Mouse (Mus musculus) layer of hippocampus, postnatal 36 days (tissue): ENCODE data around the gene Arid3c. TPM values are rescaled to one million over a fixed set of nuclear protein-coding genes. Genes with fewer than 3 reads are reported as not detected.
A peak's percentile ranks its signal among the peaks of the same experiment; 100 is the strongest.

ENCODE experiments used
- DNase-seq, 2 experiments: peaks; one replicate each; pipeline ENCODE4 v3.0.0; 2022
- total RNA-seq, 2 experiments: library from RNA; stranded (reverse); gene quantifications; 2 replicates each; pipeline ENCODE4 v1.2.3; 2021

Arid3c gene
- total RNA-seq, 2 experiments from 2014 or later = not detected

DNA sequence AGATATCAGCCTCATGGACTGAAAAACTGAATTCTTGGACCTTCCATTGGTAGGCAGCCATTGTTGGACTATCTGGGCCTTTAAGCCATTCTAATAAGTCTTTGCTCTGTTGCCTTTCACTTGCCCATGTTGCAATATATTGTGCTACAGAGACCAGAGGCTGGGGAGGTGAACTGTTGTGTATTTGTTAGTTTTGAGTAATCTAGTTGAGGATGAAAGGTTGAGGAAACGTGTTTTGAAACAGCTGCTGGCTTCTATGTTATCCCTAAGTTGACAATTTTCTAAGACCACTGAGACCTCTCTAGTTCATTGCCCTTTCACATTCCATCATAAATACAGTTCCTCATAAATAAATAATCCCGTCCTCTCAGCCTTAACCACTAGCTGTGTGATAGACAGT lies 13.2 kb upstream of the Arid3c start:
- DNase-seq = no peak

DNA sequence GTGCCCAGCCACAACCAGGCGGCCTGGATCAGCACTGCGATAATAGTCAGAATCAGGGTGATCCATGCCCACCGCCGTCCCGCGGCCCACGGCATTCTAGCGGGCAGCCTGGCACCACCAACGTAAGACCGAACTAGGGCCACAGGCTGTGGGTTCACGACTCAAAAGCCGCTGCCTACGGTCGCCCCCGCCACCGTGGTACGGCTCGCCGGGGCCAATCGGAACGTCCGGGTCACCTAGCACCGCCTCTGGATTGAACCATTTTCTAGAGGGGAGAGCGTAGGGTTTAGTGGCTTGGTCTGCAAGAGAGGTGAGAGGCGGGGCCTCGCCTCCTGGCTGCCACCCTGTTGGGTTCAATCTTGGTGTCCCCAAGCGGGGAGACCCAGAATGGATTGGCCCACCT lies 10.2 kb upstream of the Arid3c start:
- peak; percentile 93 for DNase-seq

DNA sequence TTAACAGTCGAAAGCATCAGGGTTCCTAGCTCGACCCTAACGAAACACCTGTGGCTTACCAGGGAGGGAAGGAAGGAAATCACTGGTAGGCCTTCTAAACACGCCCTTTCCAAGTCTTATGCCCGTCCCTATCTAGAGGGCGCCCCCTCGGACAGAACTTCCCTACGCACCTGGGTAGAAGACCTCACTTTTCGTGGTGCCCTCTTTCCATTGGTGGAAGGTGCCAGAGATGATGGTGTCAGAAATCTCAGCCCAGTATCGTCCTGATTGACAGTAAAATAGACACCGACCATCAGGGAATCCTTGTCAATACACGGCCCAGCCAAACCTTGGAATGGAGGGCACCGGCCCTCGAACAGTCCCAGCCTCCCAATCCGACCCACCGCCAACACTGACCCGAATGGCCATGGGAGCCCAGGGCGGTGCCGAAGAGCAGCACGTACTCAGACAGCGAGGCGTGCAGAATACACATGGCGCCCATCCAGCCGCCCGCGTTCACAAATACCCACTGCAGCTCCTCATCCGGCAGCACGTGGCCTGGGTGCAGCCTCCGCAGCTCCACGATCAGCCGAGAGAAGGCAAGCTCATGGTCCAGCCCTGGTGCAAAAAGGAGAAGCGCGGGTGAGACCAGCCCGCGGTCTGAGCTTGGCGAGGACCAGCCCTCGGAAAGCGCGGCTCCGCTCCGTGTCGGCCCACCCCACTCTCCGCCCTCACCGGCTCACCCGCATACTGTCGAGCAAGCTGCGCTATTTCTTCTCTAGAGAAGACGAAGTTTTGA lies 9.6 kb upstream of the Arid3c start:
- DNase-seq = no peak

DNA sequence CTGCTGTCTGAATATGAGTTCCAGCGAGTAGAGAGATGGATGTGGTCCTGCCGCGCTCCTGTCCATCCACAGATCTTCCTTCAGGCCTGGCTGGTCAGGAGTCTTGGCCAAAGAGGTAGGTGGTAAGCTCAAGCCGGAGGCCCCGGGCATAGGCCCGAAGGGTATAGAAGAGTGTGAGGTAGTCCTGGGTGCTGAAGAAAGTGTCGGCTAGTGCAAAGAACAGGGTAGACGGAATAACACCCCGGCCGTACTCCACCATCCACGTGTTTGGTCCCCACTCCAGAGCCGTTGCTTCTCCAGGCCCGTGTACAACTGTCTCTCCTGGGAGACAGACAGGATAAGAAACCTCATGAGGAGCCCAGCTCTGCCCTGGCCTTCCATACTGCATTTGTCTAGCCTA lies 8.3 kb upstream of the Arid3c start:
- DNase-seq = no peak

DNA sequence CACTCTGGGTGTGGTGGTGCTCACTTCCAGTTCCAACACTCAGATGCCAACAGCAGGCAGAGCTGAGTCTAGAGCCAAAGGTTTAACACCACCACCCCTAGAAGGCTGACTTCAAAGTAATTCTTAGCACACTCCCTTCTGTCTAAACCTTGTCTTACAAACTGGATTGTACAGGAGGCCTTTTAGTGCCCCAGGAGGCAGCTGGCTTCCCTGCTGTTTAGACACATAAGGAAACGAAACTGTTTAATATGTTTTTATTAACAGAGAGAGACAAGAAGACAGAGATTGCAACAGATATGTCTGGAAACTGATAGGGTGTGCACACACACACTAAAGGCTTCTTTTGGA lies 7.3 kb upstream of the Arid3c start:
- no peak for DNase-seq

DNA sequence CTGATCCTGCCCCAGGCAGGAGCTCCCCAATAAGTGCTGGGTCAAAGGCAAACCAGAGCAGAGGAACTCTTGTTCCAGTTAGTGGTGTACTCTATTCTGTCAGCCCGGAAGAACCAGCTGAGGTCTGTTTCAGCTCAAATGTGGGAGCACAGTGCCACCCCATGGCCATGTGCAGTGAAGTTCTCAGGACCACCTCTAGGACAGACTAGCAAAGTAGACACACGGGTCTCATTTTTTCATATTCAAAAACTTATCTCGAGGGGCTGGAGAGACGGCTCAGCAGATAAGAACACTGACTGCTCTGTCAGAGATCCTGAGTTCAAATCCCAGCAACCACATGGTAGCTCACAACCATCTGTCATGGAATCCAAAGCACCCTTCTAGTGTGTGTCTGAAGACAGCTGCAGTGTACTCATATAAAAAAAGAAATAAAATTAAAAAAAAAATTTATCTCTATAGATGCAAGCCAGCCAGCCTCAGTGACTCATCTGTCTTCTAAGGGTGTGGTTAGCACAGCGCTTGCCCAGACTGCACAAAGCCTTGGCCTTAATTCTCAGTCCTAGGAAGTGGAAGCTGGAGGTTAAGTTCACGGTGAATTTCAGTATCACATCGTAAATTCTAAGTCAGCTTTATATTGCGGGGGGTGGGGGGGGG lies 6.8 kb upstream of the Arid3c start:
- peak; percentile 72 to 74 for DNase-seq

DNA sequence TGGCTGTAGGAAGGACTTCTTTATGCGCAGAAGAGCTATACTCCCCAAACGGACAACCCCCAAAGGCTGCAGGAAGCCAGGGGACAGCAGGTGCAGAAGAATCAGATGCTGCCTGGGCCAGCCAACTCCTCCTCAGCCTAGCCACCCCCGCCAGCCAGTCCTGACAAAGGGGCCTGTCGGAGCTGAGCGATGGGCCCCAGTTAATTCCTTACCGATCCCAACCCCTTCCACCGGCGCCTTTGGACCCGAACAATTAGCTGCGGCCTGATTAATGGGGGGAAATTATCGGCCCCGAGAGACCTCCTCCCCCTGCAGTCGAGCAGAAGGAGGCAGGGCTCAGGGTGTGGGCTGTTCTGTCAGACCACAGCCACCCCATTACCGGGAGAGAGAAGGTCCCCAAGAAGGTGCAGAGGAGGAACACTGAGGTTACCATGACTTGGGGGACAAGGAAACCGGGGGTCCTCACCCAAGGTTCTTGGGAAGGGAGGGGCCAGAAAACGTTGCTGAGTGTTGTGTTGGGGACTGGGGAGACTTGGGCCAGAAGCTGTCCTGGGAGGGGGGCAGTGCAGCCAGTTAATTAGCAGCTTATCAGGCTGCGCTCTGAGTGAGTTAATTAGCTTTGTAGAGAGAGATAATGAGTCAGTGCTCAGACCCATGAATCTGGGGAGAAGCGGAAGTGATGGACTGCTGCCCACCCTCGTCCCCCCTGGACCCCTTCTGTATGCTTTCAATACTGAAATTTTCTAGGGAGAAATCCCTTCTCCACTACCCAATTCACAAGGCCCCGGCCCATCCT lies 3.9 kb downstream of the Arid3c start:
- no peak for DNase-seq

DNA sequence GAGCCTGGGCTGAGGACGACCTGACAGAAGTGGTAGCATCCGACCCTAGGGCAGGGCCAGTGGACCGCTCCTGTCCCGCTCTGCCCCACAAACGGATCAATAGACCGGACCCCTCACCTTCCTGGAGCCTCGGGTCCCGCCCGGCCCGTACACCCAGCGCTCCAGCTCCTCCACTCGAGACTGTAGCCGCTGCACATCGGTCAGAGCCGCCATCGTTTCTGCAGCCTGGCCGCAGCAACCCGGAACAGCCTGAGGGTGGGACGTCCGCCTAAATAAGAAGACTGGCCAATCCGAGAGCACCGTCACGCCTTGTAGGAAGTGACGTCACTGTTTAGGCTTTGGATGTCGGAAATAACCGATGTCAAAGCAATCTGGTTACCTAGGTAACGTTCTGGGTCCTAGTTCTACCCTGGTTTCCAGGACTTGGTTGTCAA lies 8.0 kb downstream of the Arid3c start, which contains the start of gene Dctn3:
Gene Dctn3, minus strand, starts transcription at position 253 of the 434 bp plus-strand sequence.
- DNase-seq = peak; percentile 84 to 88

DNA sequence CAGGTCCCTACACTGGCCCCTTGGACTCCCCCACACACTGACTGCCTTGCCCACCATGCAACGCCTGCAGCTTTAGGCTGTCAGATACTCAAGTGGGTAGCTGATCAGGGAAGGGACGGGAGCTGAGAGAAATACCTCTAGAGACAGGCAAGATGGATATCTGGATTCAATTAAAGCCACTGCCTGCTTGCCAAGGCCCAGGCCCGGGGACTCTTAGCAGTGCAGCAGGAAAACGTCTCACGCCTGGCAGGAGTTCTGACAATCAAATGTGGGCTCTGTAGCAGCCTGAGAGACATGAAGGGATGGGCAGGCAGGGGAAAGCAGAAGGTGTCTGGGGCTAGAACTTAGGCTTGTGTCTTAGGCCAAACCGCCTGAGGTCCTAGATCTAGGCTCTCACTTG lies 14.1 kb downstream of the Arid3c start:
- DNase-seq = no peak

DNA sequence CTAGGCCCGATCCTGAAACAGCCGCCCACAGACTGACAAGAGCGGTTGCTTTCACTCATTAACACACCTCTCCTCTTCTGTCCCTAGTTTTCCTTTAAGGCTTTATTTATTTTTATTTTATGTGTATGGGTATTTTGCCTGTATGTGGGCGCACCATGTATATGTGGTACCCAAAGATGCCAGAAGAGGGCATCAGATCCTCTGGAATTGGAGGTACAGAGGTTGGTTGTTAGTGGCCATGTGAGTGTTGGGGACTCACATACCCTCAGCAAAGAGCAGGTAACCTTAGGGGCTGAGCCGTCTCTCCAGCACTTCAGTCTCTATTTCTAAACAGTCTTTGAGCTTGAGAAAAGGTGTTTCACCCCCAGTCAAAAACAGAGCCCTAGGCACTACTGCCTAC lies 15.3 kb downstream of the Arid3c start:
- no peak for DNase-seq

DNA sequence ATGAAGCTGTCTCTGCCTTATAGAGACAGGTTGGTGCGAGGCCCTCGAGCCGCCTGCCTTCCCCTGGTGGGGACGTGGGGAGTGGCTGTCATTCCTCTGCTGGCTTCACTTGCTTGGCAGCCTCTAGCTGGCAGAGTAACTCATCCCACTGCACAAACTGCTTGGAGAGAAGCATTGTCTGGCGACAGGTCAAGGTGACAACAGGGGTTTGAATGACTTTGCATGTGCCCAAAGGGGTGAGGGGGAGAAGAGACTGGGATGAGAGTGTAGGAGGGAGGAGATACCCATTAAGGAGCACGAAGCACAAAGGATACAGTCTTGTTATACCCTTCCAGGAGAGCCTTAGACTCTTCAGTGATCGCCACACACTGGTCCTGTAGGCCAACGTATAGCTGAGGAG lies 15.9 kb downstream of the Arid3c start:
- no peak for DNase-seq

DNA sequence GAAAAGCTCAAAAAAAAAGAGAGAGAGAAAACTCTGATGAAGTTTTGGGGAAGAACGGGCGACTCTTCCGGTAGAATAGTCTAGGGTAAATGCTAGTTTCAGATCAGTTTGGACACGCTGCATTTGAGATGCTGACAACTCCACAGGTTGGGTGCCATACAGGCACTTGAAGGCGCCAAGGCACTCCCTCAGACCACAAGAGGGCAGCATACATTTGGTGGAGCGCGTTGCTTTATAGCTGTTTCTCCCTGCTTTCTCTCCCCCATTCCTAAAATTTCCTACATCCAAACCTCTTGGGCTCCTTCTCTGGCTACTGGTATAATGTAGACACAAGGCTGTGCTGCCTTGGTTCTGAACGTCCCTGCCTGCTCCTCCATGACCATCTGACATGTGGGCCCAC lies 16.7 kb downstream of the Arid3c start:
- DNase-seq = peak in 1 of 2 experiments; percentile 67

DNA sequence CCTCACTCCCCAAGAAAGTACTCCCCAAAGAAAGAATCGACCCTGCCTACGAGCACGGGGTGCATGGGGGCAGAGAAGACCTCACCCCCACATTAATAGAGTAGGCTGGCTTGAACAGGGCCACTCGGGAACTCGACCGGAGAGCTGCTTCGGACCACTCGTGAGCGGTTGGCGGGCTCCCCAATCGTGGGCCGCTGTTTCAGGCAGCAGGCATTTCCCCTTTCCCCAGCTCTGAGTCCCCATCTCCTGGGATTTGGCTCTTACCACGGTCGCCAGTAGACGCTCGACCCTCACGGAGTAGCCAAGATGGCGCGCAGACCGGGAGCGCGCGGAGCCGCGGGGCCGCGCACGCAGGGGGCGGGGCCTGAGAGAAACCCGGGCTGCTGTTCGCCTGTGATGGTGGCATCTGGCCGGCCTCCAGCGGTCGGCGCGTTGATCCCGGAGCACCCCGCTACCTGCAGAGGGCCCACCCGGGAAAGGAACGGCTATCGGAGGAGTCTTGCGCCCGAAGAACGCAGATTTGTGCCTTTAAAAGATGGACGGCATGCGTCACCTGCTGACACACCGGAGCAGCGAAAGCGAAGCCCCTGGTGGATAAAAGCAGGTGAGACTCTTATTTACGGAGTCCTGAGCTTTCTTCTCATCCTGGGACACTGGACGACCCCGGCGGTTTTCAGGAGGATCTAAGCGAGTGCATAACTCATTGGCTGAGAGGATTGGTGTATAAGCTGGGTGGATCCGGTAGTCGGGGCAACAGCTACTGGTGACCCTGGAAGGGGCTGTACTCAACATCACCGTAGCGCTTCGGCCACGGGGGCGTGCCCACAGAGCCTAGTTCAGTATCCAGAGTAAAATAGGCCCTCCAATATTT lies 17.5 kb downstream of the Arid3c start, which contains the start of gene Rpp25l:
Gene Rpp25l, minus strand, starts transcription at position 338 of the 871 bp plus-strand sequence.
- DNase-seq = peak; percentile 84 to 85

DNA sequence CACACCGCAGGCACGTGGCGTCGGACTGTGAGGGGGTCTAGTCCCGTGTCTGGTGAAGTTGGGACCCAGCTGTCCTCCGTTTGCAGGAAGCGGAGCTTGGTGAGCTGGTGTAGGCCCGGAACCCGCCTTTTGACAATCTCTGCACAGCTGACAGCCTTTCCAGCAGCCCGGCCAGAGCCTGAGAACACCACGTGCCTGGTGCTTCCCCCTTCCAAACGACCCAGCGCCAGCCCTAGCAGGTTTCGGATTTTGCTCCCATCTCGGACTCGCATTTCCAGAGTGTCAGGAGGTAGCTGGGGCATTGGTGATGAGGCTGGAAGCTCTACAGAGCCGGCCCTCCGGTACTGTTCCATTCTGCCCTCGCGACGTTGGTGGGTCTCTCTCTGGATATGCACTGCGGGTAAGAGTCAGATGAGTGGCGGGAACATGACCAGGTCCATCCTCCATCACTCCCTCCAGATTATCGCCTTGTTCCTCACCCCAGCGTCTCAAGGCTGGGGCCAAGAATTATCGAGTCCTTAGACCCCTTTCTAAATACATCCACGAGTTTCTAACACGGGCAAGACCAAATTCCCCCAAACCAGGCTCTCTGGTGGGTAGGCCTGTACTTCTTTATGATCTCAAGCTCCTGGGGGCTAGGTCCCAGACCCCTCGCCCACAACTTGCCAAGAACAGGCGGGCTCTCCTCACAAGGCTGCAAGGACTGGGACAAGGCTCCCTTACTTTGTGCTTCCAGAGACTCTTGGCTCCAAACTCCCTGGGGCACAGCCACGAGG lies 18.3 kb downstream of the Arid3c start:
- no peak for DNase-seq

DNA sequence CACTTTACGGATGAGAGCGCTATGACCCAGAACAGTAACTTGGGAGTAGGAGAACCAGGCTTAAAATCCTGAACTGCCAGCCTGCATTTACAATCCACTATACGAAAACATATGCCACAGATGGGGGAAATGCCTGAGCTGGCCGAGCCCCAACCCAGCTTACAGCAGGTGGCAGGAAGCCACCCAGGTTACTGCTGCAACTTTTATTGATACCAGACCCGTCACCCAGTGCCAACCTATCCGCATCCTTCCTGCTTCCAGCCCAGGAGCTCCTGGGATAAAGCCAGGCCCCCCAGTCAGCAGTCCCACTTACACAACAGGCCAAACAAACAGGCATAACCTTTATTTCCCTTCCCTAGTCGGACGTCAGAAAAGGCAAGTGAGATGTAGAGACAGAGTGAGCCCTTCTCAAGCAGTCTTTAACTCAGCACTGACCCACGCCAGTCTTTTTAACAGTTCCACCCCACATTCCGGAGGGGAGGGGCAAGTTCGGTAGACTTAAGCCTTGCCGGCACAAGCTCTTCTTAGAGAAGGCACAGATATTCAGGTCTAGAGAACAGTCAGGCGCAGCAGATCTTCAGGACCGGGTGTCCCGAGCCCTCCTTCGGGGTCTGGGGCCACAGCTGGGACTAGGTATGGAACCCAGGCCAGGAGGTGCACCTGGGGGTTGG lies 19.1 kb downstream of the Arid3c start:
- DNase-seq = no peak

DNA sequence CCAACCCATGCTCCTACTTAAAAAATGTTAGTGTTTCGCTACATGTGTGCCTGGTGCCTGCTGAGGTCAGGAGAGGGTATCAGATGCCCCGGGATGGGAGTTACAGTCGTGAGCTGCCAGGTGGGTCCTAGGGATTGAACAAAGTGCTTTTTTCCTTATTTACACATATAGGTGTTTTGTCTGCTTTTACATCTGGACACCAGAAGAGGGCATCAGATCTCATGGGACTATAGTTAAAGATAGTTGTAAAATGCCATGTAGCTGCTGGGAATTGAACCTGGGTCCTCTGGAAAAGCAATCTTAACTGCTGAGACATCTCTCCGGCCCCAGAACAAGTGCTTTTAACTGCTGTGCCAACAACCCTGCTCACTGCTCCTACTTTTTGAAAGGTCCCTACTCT lies 20.7 kb downstream of the Arid3c start:
- DNase-seq = no peak

DNA sequence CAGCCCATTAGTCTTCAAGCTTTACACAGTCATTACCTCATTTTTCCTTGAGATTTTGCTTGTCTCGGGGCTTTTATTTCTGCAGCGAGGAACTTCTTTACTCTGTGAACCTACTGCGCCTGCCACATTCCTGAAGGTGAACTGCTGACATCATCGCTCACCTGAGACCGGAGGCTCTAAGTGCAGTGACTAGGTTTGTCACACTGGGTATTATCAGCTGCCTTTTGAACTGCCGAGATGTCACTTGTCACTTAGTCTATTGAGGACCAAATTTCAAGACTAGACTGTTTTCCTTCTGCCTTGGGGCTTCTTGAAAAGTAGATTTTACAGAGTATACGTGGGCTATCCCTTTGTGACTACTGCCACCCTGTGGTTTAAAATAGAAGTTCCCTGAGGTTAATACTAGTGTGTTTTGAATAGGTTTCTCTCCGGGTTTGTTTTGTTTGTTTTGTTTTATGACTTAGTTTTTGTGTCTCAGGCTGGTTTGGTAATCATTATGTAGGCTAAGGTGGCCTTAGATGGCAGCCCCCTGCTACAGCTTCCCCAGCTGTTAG lies 22.7 kb downstream of the Arid3c start:
- no peak for DNase-seq

DNA sequence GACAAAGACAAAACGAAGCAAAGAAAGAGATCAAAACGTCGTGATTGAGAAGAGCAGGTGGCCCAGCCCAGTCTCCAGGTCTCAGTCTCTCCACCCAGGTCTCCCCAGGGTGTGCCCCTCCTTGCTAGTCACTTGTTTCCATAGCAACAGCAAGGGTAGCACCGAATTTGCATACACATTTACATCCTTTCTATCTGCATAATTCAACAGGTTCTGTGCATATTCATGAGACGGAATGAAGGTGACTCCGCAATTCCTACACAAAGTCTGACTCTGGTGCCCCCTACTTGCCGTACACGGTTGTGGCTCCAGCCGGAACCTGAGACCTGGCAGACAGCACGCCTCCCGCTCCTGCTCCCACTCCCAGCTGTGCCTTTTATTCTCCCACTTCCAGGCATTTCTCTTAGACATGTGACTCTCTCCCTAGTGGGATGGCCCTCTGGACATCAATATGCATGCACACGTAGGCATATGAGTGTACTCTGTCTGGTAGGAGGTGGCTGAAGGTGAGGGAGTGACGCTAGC lies 23.9 kb downstream of the Arid3c start:
- no peak for DNase-seq

DNA sequence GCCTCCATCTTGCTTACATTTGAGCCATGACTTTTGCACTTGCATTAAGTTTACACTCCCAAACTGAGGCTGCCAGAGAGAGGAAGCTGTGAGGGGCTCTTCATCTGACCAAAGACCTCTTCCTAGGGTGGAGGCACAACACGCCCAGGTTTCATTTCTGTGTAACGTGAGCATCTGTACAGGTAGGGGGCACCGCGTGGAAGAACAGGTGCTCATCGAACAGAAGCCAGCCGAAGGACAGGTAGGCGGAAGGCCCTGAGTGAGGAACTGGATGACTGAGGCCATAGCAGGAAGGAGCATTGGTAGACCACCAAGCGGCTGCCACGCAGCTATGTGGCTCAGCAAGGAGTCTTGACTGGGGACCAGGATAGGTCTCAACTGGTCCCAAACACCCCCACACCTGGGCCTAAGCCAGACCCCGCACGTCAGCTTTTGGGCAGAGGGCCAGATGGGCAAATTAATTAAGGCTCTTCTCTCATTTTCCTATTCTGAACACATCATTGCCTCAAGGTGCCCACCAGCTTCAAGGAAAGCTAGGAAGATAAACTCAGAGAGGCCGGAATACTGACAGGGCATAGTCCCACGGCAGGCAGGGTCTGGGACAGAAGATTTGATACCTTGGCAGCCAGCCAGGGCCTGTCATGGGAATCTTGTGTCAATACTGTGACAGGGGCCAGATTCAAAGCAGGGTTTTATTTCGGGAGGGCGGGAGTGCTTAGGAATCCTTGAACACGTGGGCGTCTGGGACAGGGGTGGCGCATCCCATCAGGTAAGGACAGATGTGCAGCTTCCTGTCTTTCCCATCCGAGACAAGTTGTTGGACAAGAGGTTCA lies 24.8 kb downstream of the Arid3c start:
- no peak for DNase-seq
